Mouse (Mus musculus) adrenal gland, adult 8-10 months (tissue): ENCODE measurements around the gene Bcas3. TPM values are rescaled to one million over a fixed set of nuclear protein-coding genes. Genes with fewer than 3 reads are reported as not detected.

Experiments used
- DNase-seq: peaks from one replicate; pipeline ENCODE4 v3.0.0; 2022
- microRNA-seq, 2 experiments: library from miRNA; unstranded; fragments of <30 nt; microRNA quantifications; one replicate each; pipeline ENCODE4 v1.2.0; 2022
- total RNA-seq, 4 experiments: library from RNA; stranded (reverse); gene quantifications; 2 replicates each; pipeline ENCODE4 v1.2.4; 2022

The Bcas3 gene
- total RNA-seq, 4 experiments from 2014 or later = 47.5 to 76.4 (median 53.4) TPM

DNA sequence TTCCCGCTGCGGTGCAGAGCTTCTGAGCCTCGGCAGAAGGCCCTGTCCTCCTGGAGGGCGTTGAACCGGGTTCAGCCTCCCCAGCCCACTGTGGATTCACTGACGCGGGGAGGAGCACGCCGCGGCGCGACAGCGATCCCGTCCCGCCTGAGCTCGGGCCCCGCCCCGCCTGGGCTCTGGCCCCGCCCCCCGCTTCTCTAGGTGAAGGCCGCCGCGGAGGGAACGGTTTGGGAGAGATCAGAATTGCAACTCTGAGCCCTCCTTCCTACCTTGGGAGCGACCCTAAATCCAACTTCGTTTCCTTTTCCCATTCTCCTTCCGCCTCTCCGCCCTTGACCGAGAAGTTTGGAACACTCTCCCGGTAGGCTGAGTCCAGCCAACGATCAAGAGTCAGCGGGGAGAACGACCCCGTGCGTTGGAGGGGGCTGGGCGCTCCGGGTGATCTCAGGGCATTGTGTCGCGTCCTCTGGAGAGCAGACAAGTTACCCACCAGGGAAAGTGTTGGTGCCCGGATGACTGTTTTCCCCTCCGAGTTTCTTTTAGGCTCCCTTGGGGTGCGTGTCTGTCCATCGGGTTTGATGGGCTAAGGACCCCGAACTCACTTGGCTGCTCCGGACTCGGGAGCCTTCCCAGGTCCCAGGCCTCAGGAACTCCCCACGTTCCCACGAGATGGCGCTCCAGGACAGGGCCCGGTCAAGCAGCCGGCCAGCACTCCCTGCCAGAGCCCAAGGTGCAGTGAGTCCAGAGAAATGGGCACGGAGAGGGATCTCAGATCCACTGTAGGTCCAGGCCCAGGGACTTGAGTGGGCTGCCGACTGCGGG is 491.4 kb downstream of the Bcas3 start:
- DNase-seq = peak; percentile 88

- no peak for DNase-seq
Observed at GRCm38 (mm10) chr11:85844971-85845370, 492.0 kb downstream of the Bcas3 start.

DNA sequence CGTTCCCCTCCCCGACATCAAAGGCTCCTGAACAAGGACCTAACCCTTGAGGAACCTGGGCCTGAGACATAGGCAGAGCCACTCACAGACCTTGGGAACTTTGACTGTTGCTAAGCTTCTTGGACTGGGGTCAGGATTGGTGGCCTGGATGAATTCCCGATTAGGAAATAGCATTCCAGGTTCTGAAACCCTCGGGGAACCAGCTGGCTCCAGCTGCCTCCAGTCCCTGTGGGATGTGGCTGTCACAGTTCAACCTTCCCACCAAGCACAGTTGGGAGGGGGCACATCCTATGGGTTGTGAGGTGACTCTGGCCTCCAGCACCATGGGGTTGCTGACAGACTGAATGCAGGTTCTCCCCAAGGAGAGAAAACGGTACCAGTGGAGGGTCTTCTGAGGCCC is 493.0 kb downstream of the Bcas3 start:
- DNase-seq = no peak

GRCm38 (mm10) chr11:85846509-85846908 is 493.5 kb downstream of the Bcas3 start:
- DNase-seq = no peak

GRCm38 (mm10) chr11:85849037-85849436 is 496.1 kb downstream of the Bcas3 start:
- DNase-seq = peak; percentile 75

GRCm38 (mm10) chr11:85850233-85850632 is 497.3 kb downstream of the Bcas3 start, which contains the start of gene Gm11444:
Gene Gm11444 (minus strand): TSS chr11:85850333.
- no peak for DNase-seq

DNA sequence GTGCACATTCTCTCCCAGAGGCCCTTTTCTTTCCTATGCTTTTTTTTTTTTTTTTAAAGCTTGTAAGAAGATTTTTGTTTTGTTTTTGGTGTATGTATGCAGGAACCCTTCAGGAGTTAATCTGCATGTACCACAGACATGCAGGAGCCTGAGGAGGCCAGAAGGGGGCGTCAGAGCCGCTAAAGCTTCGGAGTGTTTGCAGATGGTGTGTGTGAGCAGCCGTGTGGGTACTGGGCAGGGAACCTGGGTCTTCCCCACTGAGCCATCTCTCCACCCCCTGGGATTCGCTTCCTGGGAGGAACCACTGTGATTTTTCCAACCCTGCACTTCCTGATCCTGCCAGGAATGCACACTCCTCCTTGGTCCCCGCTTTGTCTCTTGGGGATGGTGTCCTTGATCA is 497.8 kb downstream of the Bcas3 start:
- no peak for DNase-seq

- no peak for DNase-seq
Observed at GRCm38 (mm10) chr11:85857997-85858698, 505.2 kb downstream of the Bcas3 start.

DNA sequence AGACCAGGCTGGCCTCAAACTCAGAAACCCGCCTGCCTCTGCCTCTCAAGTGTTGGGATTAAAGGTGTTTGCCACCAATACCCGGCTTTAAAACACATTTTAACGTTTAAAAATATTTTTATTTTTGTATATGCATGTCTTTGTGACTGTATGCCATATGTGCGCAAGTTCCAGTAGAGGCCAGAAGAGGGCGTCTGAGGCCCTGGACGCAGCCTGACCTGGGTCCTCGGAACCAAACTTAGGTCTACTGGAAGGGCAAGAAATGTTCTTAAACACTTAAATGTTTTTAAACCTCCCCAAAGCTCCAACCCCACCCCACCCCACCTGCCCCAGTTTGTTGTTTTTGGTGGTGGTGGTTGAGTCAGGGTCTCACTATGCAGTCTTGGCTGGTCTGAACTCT is 511.4 kb downstream of the Bcas3 start:
- DNase-seq = no peak

Small RNA genes within 50 kb of the gene (microRNA-seq; reads per million reads assigned to microRNA genes)
- gene Mir5110 = 0.18 to 1.2 reads per million in 2 experiments

Other genes with a start within 250 kb of the Bcas3 start
- gene Usp32, start 213.0 kb upstream of the Bcas3 start, total RNA-seq = 10 to 100 TPM; 43.6 to 53.1 (median 51.9) TPM
- 1 to 10 TPM in 2 of 4 experiments, under 1 TPM in 1, not detected in 1; 0.32 to 3.8 (median 2.4) TPM for gene 1700125H20Rik, start 182.8 kb upstream of the Bcas3 start, total RNA-seq
- 10 to 100 TPM; 40.1 to 49.0 (median 44.8) TPM for gene Appbp2, start 118.0 kb upstream of the Bcas3 start, total RNA-seq
- gene Ppm1d, start 41.9 kb upstream of the Bcas3 start, total RNA-seq = 10 to 100 TPM; 14.6 to 20.0 (median 16.4) TPM